Comparison of ENCODE assay signal across 8 mouse cellular contexts in genomic region chr9:59352586-59353252, GRCm38 (mm10). TPM values are rescaled to one million over a fixed set of nuclear protein-coding genes. Genes with fewer than 3 reads are reported as not detected.
DNase-seq lines count a peak whose midpoint lies in the region; ATAC-seq lines count a peak whose summit lies in the region.

No protein-coding gene starts in this region.

- WGBS in forebrain, embryonic 11.5 days = 13% methylated on average over 15 of the region's 15 CpGs
- WGBS in liver, embryonic 13.5 days (ENCODE audit: insufficient replicate concordance) = 20% methylated on average over 15 of the region's 15 CpGs

- H3K27me3 ChIP-seq in forebrain, embryonic 11.5 days (ENCODE audit: control insufficient read depth, insufficient read depth, low read length) = no peaks in the 10 kb centered on the region
- no peaks in the 10 kb centered on the region for H3K27me3 ChIP-seq in liver, embryonic 13.5 days

- peak overlapping the region; percentile 83 for H3K9ac ChIP-seq in forebrain, embryonic 11.5 days (ENCODE audit: low read length)
- H3K9ac ChIP-seq in liver, embryonic 13.5 days = peak overlapping the region; percentile 78

- no peaks in the 10 kb centered on the region for H3K4me1 ChIP-seq in forebrain, embryonic 11.5 days (replicated peaks; ENCODE audit: control insufficient read depth, insufficient read depth, low read length)
- peaks cover 10% of the 10 kb centered on the region for H3K4me1 ChIP-seq in liver, embryonic 13.5 days (replicated peaks)

- peak; percentile 10 for DNase-seq in kidney, adult 9 months
- no peak for DNase-seq in kidney, adult 11 months
- peak; percentile 10 for DNase-seq in ZHBTc4 (ENCODE audit: low read depth, low spot score)
- no peak for DNase-seq in forebrain, embryonic 11.5 days (ENCODE audit: low spot score)
- no peak for DNase-seq in liver, embryonic 13.5 days
- no peak for DNase-seq in urinary bladder, adult 18-20 months (ENCODE audit: low spot score in 2 of 2)
- no peak for DNase-seq in right cerebral cortex, postnatal 10 days (ENCODE audit: low spot score in 2 of 2)
- no peak for DNase-seq in urinary bladder, postnatal 36 days (ENCODE audit: low spot score in 2 of 2)

- peak overlapping the region; percentile 73 for H3K4me3 ChIP-seq in forebrain, embryonic 11.5 days (ENCODE audit: low read depth, low read length)
- H3K4me3 ChIP-seq in liver, embryonic 13.5 days (replicated peaks) = peak overlapping the region; percentile 70

- no peak for ATAC-seq in forebrain, embryonic 11.5 days (replicated peaks; ENCODE audit: low FRiP score)
- peak; percentile 8; the same call in 1 of the 2 replicates for ATAC-seq in liver, embryonic 13.5 days (ENCODE audit: low read depth)

- no peaks in the 10 kb centered on the region for H3K36me3 ChIP-seq in forebrain, embryonic 11.5 days (ENCODE audit: control insufficient read depth, insufficient read depth, low read length)
- H3K36me3 ChIP-seq in liver, embryonic 13.5 days = no peaks in the 10 kb centered on the region

- peak overlapping the region; percentile 78 for H3K27ac ChIP-seq in forebrain, embryonic 11.5 days (ENCODE audit: low read depth, low read length)
- H3K27ac ChIP-seq in liver, embryonic 13.5 days = peak overlapping the region; percentile 68

- H3K9me3 ChIP-seq in forebrain, embryonic 11.5 days (ENCODE audit: control insufficient read depth, low read length) = no peaks in the 10 kb centered on the region
- no peaks in the 10 kb centered on the region for H3K9me3 ChIP-seq in liver, embryonic 13.5 days (replicated peaks)

- peak overlapping the region; percentile 71 for H3K4me2 ChIP-seq in forebrain, embryonic 11.5 days (ENCODE audit: low read depth, low read length, severe bottlenecking)
- peak overlapping the region; percentile 80 for H3K4me2 ChIP-seq in liver, embryonic 13.5 days

RNA-seq across cellular contexts. Expression of gene Bbs4, which starts 0.6 kb away (rescaled TPM):
- 19.8 and 22.3 TPM in 2 replicates for polyA plus RNA-seq in forebrain, embryonic 11.5 days (2014; fragmentation: Nextera tagmentation; extraction: Ambion mirVana)
- polyA plus RNA-seq in liver, embryonic 13.5 days (2015; fragmentation: Nextera tagmentation; extraction: Ambion mirVana) = 2.7 and 3.2 TPM in 2 replicates

Comparison
In these comparisons a context has a peak if more than half of its experiments do, and no peak if none do; other contexts are left out.
1. DNase-seq: peak in kidney, adult 9 months (single experiment) and ZHBTc4 (single experiment); none in kidney, adult 11 months (single experiment), forebrain, embryonic 11.5 days (single experiment), liver, embryonic 13.5 days (single experiment), urinary bladder, adult 18-20 months (0 of 2), right cerebral cortex, postnatal 10 days (0 of 2) and urinary bladder, postnatal 36 days (0 of 2).